Mouse (Mus musculus): ENCODE results near the gene D330045A20Rik.
"Not testable (repeated sequence)": the region's sequence is repeated elsewhere in the genome, so short reads cannot be mapped to it uniquely, and the experiment has no call there.

The D330045A20Rik gene

GRCm38 (mm10) chrX:139570054-139570453, 89.9 kb downstream of the D330045A20Rik start:
- in situ Hi-C loops (cut with MboI; ENCODE audit: unreplicated experiment in 2 of 2) = no loop called here

GRCm38 (mm10) chrX:139578649-139579278, 98.6 kb downstream of the D330045A20Rik start:
- in situ Hi-C loops (cut with MboI; ENCODE audit: unreplicated experiment in 2 of 2) = no loop called here

GRCm38 (mm10) chrX:139583616-139584015, 103.4 kb downstream of the D330045A20Rik start:
- in situ Hi-C loops (cut with MboI; ENCODE audit: unreplicated experiment in 2 of 2) = no loop called here

GRCm38 (mm10) chrX:139586676-139587075, 106.5 kb downstream of the D330045A20Rik start:
- in situ Hi-C loops (cut with MboI; ENCODE audit: unreplicated experiment in 2 of 2) = not testable (repeated sequence)

GRCm38 (mm10) chrX:139596404-139596803, 116.2 kb downstream of the D330045A20Rik start:
- in situ Hi-C loops (cut with MboI; ENCODE audit: unreplicated experiment in 2 of 2) = no loop called here

Data from v-Abl transformed pro-B cells (cell line).